Mouse (Mus musculus): Measurements from ENCODE around the gene Gtpbp4.
"Not testable (repeated sequence)": the region's sequence is repeated elsewhere in the genome, so short reads cannot be mapped to it uniquely, and the experiment has no call there.

DNA sequence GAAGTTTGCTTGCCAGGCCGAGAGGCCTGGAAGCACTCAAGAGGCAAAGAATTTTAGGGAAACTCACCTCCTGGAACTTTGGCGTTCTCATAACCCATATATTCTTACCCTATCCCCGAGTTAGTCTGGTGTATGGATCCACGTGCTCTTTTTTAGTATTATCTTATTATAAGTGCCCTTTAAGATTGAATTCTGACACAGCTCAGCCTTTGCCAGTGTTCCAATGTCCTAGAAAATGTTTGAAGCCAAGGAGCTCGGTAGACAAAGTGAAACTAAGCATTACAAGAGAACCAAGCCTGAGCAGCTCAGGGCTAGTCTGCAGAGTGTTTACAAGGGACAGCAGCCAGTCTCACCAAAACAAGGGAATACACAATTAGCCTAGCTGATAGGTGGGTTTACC is 33.6 kb downstream of the Gtpbp4 start:
- not testable (repeated sequence) for TF ChIP-seq CTCF (conservative IDR thresholded peaks at IDR 0.05; ENCODE audit: insufficient read depth, insufficient read length, low read depth, low read length); POLR2A (IDR thresholded peaks at IDR 0.05; ENCODE audit: low read depth, low read length)
